Mouse (Mus musculus): ENCODE results near the gene Rac3. TPM values are rescaled to one million over a fixed set of nuclear protein-coding genes. Genes with fewer than 3 reads are reported as not detected.
"Not testable (repeated sequence)": the region's sequence is repeated elsewhere in the genome, so short reads cannot be mapped to it uniquely, and the experiment has no call there.

Gene Rac3
- polyA plus RNA-seq, 1 experiment from 2014 or later = 16.6 TPM

DNA sequence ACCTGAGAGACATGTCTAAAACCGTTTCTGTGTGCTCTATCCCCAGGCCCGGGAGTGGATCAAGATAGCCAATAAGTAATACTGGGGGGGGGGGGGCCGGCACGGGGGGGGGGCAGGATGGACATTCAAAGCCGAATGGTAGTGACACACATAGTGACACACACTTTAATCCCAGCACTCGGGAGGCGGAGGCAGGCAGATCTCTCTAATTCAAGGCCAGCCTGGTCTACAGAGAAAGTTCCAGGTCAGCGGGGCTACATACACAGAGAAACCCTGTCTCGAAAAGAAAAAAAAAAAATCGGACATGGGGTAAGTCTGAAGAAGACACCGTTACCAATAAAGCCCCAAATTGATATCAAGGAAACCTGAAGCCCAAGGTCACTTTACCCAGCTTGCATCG, 6.3 kb downstream of the Rac3 start:
- no peak for DNase-seq (ENCODE audit: low spot score)

DNA sequence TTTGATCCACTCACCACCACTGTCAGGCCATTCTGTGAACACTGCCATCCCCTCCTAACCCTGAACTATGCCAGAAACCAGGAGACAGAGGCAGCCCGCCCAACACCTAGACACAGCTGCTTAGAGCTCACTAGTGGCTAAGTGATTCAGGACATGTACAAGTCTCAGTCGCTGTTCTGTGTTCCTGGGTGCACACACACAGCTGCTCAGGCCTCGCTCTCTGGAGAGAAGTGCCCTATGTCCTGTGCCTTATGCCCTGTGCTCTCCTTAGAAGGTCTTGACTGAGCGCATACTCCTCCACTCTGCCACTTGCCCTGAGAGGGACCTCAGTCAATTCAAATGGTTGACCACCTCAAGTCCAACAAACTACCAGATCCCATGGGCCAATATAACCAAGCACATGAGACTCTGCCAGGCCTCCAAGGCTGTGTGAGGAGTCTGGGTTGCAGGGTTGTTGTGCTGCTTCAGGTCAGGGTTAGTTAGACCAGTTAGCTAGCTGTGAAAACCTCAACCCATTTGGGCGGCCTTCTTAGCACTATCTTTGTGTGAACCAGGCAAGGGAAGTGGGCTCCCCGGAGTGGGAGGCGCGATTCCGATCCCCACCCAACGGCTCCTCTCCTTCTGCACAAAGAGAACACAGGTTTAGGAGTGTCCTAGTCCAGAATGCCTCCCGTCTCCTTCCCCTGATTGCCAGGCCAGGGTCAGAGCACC, 7.4 kb downstream of the Rac3 start:
- no peak for DNase-seq (ENCODE audit: low spot score)

DNA sequence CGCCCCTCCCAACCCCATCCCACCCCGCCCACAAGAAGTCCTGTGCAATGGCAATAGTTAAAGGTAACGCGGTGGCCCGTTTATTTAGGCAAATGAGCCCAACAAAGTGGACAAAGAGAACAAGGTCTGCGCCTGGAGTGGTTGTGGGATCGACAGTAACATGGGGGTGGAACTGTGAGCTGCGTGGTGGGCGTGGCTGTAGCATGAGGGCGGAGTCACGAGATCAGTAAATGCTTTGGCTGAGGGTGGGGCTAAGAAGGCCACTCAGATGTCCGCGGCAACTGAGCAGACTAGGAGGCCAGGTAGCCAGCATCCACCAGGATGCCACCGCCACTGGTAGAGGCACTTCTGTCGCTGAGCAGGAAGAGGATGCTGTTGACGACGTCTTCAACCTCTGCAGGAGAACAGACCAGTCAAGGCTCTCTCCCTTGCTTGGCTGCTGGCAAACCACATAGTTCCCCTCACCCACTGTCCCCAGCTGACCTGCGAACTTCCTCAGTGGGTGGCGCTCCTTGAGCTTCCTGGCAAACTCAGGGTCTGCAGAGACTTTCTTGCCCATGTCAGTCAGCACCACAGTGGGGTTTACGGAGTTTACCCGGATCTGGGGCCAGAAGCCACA, 8.3 kb downstream of the Rac3 start:
- DNase-seq (ENCODE audit: low spot score) = peak; percentile 24

DNA sequence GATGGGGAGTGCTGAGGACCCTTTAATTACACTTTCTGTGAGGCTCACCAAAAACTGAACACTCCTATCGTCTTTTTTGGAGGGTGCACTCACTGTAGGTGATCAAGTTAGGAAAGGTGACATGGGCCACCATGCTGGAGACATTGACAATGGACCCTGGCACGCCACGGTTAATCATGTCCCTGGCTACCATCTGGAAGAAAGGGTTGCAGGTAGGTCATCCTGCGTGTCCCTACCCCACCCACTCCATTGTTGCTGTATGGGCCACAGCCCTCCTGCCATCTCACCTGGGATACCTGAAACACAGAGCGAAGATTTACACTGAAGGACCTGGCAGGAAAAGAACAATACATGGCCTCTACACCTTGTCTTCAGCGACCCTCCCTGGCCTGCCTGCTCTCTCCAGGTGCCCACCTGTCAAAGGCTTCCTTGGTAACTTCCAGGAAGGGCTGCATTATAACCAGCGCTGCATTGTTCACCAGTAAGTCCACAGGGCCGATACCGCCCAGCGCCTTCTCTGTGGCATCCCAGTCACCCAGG, 9.1 kb downstream of the Rac3 start:
- DNase-seq (ENCODE audit: low spot score) = no peak

DNA sequence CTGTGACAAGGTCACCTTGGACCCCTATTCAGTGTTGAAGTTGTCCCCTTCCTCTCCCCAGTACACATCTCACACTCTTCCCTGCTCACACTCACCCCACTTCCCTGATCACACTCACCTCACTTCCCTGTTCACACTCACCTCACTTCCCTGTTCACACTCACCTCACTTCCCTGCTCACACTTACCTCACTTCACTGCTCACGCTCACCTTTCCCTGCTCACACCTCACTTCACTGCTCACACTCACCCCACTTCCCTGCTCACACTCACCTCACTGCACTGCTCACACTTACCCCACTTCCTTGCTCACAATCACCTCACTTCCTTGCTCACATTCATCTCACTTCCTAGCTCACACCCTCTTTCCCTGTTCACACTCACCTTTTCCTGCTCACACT, 10.1 kb downstream of the Rac3 start:
- no peak for DNase-seq (ENCODE audit: low spot score)

DNA sequence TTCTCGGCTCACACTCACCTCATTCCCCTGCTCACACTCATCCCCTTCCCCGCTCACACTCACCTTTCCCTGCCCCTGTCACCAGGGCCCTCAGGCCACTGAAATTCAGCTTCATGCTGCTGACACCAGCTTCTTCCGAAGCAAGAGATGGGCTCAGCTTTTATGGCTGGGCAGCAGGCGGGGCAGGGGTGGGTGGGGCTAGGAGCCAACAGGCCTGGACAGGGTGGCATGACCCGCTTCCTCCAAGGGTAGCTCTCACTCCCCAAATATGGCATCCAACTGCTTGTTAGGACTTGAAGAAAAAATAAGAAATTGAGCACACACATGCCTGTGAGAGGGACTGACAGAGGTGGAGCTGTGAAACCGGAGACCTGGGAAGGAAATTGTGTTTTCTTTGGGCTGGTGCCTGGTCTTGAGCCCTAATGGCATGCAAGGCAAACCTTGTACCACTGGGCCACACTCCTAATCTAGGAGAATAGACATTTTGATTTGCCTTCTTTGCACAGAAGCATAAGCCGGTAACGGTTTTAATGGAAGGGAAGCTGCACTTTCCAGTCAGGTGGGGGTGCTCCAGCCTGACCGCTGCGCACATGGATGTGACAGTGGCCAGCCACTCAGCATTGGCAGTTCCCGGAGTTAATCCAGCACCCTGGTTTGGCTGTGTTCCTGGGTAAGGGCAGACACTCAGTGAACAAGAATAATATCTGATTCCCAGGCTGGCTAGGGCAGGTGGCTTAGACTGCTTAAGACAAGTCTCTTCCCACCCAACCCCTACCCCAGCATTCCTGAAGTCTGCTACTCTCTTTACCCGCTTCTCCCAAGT, 10.8 kb downstream of the Rac3 start, which contains the start of gene Cbr2:
Gene Cbr2 (minus strand): TSS at position 257 of the 823 bp plus-strand sequence.
- no peak for DNase-seq (ENCODE audit: low spot score)

DNA sequence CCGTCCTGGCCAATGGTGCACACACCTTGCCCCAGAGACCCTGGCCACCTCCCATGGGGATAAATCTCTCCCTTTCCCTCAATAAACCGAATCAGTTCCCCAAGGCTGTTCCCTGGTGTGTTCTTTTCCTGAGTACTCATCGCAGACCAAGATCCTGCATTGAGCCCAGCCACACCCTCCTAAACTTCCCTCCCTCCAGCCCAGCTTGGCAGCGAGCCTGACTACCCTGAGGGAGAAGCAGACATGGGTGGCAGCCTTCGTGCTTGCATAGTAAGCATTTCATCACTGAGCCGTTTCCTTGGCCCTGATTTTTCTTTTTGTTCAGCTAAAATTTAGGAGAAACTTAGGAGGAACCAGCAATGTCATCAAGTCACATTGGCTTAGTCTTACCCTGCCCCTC, 12.3 kb downstream of the Rac3 start:
- no peak for DNase-seq (ENCODE audit: low spot score)

DNA sequence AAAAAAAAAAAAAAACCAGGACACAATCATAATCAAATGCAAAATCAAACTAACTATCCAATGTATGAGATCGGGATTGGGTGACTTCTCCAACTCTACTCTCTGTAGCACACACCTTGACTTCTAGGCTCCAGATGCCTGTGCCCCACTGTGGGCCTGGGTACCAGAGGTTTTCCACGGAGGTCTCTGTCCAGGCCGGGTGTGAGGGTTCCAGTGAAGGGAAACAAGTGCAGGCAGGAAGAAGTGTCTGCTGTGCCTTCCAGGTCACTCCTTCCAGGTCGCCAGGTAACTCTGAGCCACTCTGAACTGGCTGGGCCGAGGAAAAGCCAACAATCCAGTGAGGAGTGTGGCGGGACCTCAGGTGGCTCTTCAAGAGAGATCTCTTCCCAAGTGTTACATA, 15.2 kb downstream of the Rac3 start:
- no peak for DNase-seq (ENCODE audit: low spot score)

DNA sequence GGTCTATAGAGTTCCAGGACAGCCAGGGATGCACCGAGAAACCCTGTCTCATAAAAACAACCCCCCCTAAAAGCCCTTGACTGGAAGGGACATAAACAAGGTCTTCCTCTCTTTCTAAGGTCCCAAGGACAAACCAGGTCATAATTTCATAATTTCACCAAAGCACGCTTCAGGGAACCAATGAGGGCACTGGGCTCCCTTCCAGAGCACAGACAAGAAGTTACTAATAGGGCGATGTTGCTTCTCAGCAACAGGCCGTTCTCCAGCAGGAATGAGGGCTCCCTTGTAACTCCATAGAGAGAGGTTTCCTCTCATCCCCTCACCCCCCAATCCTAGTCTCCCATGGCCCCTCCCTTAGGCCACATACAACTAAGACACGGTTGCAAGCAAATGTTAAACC, 19.7 kb downstream of the Rac3 start:
- DNase-seq (ENCODE audit: low spot score) = no peak

DNA sequence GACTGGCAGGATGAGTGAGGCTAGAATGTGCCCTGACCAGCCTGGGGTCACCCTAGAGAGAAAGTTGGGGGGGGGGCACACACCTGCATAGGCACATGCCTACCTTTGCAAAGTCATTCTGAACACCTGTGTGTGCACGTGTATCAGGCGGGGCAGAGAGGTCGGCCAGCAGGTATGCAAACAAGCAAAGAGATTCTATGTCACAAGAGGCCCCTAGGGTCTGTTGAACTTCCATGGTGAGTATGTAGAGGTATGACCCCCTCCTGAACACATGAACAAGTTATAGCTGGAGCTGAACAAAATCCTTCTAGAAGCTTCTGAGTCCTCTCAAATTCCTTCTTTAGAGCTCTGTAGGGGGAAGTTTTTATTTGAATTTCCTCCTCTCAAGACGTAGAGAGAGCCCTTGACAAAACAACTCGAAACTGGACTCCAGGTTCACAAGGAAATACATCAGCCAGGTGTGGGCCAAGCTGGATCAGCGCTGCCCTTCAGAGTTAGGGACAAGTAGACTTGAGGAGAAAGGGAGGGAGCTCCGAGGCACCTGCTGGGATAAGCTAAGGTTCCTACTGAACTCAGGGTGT, 22.9 kb downstream of the Rac3 start:
- DNase-seq (ENCODE audit: low spot score) = no peak

DNA sequence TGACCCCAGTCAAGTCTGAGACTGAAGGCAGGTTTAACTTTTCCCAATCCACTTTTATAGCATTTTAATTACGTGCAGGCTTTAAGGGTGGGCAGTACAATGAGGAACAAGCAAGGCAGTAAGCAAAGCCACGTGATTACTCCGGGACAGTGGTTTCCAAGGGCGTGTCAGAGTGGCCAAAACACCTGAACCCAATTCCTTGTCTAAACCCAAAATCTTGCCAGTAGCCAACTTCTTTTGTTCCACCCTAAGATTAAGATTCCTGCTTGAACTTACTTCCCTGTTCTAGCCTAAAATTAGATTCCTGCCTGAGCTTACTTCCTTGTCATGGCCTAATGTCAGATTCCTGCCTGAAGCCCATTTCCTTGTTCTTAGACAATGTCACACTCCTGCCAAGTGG, 26.7 kb downstream of the Rac3 start:
- DNase-seq (ENCODE audit: low spot score) = no peak

DNA sequence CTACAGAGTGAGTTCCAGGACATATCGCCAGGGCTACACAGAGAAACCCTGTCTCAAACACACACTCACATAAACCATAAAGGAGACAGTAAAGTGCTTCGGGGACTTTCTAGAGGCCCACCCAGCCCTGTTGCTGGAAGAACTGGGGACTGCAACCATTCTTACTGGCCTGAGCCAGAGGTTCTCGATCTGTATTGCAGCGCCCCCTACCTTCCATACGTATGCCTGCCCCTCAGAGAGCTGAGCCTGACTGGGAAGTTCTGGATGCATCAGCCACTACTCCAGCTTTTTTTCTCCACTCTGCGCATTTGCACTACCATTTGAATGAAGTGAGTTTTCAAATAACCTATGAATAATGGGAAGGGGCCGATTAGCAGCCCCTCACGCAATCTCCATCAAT, 28.2 kb downstream of the Rac3 start:
- DNase-seq (ENCODE audit: low spot score) = peak; percentile 51

DNA sequence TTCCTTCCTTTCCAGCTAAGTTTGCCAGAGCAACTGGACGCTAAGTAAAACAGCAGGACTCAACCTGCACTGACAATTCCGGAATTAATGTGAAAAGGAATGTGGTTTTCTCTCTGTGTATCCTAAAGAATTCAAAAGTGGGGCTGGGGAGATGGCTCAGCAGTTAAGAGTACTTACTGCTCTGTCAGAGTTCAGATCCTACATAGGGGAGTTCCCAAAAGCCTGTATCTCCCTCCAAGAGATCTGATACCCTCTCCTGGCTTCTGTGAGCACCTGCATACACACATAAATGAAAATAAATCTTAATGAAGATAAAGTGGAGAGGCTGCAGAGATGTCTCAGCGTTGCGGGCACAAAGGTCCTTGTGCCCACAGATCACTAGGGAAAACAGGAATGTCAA, 30.3 kb downstream of the Rac3 start:
- no peak for DNase-seq (ENCODE audit: low spot score)

DNA sequence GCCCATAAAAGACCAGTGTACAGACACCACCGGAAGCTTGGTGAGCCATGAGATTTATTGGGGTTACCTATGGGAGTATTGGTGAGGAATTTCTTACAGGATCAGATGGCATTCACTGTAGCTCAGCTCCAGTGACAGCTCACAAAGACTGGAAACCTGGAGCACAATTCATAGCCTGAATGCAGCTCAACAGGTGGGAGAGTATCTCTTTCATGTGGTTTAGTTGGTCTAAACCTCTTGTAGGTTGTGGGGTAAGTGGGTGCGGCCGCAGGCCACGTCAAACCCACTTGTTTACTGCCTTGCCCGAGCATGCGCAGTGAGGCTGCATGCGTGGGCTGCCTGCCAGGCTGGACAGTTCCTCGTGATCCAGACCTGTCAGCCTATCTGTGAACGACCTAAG, 39.0 kb downstream of the Rac3 start:
- DNase-seq (ENCODE audit: low spot score) = no peak

DNA sequence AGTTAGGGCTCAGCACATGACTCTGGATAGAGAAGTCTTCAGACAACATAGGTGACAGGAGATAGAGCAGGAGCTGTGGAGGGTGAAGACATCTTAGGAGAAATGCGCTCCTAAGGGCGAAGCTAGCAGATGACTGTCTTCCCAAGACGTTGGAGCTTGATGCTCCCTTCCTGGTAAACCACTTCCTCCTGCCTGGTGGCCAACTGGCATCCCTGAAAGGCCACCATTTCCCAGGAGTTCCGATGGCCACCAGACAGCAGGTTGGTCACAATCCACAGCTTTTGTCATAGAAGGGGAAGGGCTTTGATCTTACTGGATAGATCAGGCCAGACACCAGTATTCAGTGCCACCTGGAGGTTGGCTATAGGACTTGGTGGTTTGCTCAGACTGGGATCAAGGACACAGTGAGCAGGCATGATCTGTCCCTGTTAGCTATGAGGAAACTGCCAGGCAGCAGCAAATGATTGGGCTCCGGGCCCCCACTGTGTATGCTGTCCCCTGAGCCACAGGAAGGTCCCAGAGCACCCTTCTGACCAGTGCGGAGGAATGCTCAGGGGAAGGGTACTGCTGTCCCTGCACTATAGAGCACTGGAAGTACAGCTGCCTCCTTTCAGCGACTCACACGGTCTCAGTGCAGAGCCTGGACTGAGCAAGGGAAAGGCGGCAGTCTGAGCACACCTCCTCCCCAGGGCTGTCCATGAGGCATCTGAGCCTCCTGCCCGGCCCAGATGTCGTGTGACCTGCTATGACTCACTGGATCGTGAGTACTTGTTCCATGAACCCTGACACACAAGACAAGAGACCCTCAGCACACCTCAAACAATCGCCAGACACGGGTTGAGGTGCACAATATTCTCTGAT, 40.8 kb downstream of the Rac3 start:
- no peak for DNase-seq (ENCODE audit: low spot score)

DNA sequence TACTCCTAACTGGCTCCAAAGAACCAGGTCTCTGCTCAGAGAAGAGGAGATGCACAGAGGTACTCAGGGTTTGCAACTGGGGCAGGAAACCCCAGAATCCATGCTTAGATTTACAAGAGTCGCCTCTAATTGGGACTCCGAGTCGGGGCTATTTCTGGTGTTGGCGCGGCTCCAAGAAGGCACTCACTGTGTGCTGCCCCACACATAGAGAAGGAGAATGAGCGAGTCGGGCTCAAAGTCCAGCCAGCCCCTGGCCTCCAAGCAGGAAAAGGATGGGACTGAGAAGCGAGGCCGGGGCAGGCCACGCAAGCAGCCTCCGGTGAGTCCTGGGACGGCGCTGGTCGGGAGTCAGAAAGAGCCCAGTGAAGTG, 41.4 kb downstream of the Rac3 start, which contains the start of gene Hmga1b:
Gene Hmga1b (plus strand): TSS at position 123 of the 370 bp plus-strand sequence.
- not testable (repeated sequence) for DNase-seq (ENCODE audit: low spot score)

DNA sequence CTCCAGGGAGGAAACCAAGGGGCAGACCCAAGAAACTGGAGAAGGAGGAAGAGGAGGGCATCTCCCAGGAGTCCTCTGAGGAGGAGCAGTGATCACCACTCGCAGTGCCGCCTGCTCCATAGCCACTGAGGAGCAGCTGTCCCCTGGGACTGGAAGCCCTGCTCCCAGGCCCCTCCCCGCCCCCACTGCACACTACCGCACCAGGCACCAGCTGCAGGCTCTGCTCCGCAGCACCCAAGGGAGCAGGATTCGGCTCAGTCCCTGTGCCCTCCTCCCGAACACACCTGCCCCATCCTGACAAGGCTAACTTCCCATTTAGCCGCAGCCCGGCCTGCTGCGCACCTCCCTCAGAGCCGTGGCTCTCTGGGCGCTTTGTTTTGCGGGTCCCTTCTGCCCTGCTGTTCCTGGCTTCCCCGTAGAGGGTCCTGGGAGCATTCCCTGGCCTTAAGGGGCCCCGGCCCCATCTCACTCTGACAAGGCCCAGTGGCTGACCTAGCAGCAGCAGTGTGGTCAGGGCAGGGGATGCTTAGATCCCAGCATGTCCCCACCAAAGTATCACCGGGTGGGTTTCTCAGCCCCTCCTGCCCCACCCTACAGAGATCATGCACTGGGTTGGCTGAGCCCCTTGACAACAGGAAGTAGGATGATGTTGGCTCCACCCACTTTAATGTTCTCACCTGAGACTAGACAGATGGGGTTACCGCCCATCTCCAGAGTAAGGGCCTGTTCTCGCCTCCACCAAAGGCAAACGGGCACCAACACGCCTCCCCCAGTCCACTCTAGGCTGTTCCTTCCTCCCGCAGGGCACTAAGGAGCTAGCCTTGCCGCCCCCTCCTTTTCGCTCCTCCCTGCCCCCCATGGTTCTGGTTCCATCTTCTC, 42.1 kb downstream of the Rac3 start:
- not testable (repeated sequence) for DNase-seq (ENCODE audit: low spot score)

DNA sequence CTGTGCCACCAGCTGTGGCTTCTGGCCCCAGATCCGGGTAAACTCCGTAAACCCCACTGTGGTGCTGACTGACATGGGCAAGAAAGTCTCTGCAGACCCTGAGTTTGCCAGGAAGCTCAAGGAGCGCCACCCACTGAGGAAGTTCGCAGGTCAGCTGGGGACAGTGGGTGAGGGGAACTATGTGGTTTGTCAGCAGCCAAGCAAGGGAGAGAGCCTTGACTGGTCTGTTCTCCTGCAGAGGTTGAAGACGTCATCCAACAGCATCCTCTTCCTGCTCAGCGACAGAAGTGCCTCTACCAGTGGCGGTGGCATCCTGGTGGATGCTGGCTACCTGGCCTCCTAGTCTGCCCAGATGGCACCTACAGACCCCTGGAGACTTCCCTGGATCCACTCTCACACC, 45.8 kb downstream of the Rac3 start:
- DNase-seq (ENCODE audit: low spot score) = not testable (repeated sequence)

DNA sequence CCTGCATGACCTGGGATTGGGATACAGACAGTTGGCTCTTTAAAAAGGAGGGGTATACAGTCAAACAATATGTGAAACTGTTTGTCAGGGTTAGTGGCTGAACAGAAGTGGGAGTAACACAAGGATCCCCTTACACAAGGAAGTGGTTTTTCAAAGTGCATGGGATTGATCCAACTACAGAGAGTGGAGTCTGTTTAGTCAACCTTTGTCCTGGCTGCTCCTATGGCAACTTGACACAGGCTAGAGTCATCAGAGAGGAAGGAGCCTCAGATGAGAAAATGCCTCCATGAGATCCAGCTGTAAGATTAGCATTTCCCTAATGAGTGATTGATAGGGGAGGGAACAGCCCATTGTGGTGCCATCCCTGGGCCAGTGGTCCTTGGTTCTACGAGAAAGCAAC, 46.9 kb downstream of the Rac3 start:
- no peak for DNase-seq (ENCODE audit: low spot score)

DNA sequence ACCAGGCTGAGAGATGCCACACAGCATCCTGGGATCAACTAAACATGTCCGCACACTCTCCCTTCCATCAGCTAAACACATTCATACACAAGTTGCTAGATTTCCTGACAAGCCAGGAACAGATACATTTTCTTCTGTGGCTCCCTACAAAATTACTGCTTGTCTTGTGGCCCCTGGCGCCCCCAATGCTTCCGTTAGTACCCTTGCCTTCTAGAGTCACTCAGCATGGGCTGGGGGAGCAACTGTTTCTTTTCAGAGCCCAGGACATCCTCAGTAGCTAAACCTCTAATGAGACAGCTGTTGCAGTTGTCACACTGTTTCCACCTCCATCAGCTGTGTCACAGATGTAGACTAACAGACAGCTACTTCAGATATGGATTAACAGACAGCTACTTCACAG, 51.5 kb downstream of the Rac3 start:
- DNase-seq (ENCODE audit: low spot score) = no peak
